Mouse (Mus musculus) liver (tissue): ENCODE measurements around the gene Glra1.

ENCODE experiments used
- DNase-seq: peaks from one replicate; pipeline ENCODE4 v3.0.0-alpha.2; 2020; ENCODE audit warnings: mixed read lengths

Gene Glra1

DNA sequence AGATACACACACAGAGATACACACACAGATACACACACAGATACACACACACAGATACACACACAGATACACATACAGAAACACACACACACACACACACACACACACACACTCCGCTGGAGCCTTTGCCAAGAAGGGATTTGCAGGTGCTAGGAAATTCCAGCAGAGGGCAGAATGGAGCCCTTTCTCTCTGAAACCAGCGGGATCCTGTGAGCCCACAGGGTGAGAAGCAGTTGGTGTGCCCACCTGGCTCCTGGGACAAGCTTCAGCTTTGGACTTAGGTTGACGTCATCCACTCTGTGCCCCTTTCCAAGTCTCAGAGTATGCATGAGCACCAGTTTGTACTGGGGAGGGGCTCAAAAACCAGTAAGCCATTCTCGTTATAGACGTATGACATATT is 96.6 kb downstream of the Glra1 start:
- DNase-seq: no peak

DNA sequence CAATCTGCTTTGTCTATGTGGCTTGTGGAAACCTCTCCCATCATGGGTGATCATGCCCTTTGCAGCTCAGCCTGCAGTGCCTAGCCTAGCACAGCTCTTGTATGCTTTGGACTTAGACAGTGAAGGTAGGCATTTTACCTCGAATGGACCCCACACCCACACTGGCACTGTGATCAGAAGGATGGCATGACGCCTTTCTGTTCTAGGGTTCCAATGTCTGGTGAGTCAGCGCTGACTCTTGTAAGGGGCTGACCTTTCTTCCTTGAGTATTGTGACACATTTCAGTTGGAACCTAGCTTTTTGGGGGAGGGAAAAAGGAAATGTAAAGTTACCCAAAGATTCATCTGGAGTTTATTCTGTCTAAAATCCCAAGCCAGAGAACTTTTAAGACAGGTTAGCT is 102.5 kb downstream of the Glra1 start:
- DNase-seq: no peak

DNA sequence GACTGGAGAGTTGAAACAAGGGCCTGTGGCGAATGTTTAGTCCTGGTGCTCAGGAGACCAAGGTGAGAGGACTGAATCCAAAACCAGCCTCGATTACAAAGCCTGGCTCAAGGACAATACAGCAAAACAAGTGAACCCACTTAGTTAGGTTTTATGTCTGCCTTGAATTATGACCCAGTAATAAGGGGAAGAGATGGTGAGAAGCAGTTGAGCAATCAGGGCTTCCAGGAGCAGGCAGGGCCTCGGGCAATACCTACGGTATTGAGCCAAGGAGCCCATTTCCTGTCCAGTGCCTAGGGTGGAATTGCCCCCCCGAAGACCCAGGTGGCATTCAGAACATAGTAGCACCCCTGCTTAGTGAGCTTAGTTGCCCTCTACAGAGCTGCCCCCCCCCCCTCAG is 105.1 kb downstream of the Glra1 start:
- no peak for DNase-seq

DNA sequence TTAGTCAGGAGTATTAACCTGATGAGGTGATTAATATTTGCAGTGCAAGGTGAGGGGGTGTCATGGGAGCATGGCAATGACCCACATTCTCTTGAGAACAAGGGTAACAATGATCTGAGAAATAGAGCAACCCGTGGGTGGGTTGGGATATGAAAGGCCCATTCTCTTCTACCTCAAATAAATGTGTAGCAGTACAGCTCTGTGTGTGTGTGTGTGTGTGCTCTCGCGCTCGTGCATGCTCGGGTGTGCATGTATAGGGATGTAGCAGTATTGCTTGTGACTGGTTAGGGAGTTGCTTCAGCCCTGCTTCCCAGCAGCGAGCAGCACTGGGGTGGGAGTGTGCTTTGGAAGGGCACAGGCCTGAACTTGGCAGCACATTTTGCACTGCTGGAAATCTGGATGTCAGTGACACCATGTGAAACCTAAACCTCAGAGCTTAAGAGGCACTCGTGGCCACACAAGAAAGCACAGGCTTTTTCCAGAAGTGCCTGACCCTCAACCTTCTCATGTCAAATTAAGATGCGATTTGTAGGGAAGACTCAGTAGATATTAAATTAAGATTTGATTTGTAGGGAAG is 106.0 kb downstream of the Glra1 start:
- no peak for DNase-seq

DNA sequence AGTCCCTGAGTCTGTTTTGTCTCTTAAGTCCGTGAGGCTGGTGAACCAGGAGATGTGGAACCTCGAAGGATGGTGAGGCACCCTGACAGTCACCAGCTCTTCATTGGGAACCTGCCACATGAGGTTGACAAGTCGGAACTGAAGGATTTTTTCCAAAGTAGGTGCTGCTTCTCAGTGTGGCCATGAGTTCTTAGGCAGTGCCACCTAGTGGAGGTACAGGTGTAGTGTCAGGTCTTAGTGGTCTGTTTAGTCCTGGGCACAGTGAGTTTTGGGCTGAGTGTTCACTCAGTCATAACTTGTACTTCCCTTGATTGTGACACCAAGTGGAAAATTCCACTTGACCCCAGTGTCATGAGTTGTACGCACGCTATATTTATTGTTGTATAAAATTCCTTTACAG is 110.1 kb downstream of the Glra1 start:
- peak; percentile 41 for DNase-seq

DNA sequence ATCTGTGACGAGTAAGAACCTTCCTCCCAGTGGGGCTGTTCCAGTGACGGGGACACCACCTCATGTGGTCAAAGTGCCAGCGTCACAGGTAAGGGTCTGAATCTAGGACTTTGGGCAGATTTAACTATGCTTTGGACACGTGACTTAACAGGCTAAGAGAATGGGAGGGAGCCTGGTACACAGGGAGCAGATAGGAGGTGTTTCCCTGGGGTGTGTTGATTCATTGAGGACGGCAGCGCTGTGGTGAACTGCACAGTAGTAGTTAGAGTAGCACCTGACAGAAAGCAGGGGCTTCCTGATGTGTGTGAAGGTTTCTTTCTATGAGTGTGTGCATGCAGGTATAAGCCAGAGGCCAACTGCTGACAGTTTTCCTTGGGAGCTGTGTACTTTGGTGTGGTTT is 111.8 kb downstream of the Glra1 start:
- no peak for DNase-seq

DNA sequence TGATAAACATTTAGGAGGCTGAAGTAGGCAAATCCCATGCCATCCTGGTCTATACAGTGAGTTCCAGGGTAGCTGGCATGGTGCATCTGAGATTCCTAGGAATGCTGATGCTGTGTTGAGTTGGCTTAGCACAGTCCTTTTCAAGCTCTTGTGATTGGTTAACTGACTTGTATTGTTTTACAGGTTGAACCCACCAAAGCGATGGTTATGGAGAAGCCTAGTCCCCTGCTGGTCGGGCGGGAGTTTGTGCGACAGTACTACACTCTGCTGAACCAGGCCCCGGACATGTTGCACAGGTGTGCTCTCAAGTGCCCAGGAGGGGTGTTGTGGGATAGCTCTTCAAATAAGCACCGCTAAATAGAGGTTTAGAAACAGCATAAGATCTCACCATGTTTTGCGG is 122.6 kb downstream of the Glra1 start:
- DNase-seq: no peak

DNA sequence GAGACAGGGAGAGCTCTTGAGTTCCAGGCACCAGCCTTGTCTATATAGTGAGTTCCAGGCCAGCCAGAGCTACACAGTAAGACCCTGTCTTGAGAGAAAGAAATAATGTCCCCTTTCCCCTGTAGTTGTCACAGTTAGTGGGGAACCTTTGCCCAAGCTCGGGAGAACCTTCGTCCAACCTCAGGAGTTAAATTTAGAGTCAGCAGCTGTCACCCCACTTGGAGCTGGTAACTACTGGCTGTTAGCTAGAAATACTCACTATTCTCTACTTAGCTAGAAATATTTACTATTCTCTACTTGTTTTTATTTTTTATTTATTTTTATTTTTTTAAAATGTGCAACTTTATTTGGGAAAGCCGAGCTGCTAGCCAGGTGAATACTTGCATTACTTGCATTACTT is 134.8 kb downstream of the Glra1 start:
- DNase-seq: no peak

DNA sequence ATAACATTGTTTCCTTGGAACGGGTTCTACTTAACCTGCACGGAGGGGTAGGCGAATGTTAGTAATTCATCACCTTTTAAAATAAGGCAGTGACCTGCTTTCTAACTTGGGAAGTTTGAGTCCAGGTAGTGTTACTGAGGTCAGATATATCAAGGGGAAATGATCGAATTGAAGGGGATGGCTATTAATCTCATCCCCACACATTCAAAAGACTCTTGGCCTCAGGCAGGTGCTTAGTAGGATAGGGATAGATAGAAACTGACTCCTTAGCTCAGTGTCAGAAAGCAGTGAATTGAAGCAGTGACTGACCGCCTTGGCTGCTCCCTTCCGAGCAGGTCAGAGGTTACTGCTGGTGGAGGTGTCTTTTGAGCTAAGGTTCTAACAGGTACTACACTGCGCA is 136.5 kb downstream of the Glra1 start:
- DNase-seq: no peak

DNA sequence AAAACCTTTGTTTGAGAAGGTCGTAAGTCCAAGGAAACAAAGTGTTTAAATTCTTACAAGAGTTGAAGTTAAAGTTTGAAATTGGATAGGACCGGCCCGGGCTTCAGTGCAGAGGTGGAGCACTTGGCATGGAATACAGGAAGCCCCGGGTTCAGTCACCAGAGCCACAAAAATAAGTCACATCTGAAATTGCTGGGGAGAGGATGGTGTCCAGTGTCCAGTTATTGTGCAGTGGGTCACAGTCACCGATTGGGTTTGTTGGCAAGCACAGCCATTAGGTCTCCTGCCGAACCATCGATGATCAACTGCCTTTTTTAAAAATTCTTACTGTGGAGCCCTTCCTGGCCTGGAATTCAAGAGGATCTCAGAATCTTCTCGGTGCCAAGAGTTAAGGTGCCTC is 137.2 kb downstream of the Glra1 start:
- DNase-seq: no peak

DNA sequence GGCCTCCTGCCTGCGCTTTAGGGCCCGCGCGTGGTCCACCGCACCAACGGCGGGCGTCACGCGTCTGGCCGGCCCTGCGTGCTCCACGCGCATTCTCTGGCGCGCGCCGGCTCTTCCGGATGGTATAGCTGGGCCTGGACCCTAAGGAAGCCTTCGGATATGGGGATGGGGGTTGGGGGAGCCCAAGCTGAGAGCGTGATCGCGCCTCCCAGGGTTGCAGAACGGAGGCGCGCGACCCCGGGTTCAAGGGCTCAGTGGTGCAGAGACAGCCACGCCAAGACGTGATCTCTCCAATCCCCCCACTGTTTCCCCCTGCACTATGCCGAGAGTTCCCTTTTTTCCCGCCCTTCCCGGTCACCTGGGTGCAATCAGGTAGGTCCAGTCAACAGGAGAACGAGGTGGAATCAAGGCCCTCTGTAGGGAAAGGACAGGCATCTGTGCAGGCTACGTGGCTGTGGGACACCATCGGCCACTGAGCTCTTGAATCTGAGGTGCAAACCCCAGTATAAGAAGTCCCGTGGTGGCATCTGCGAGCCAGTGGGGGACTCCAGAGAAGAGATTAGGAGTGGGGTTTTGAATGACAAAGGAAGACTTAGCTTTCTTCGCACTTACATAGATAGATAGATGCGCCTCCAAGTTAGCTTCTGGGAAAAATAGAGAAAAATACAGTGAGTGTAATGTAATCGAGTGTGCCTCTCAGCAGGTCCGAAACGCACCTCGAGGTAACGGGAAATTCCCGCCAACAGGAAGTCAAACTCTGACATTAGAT is 137.9 kb downstream of the Glra1 start:
- DNase-seq: peak; percentile 21

DNA sequence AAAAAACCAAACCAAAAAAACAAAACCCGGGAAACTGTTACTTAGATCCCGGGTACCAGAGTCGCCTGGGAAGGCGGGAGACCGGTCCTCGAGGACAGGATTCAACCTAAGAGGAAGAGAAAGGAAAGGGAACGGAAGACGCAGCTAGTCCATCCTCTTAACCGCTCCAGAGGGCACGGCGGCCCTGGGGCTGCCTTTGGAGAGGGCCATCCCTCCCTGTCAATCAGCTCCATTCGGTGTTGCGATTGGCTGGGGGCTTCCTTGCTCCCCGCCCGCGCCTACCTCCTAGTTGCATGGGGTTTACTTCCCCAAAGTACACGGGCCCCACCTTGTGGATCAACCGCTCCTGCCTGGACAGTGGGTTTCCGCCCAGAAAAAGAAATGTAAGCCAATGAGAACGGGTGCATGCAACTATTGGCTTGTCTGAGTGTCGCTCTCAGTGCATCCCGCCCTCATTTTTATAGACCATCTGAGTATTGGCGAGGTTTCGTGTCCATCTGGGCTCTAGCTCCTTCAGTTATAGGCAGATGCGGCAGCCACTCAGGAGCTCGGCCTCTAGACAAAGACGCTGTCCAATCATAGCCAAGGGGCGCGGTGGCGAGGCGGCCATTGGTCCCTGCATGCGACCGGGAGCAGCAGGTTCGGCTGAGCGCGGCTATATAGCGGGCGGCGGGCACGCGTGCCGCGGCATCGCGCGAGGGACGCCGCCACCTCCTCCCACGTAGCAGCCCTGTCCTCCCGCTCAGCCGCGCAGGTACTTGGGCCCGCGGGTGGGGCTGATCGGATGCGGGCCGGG is 138.8 kb downstream of the Glra1 start, which contains the start of gene G3bp1:
TSS of gene G3bp1 (plus strand) at position 638 of the 796 bp plus-strand sequence.
- peak; percentile 99 for DNase-seq

DNA sequence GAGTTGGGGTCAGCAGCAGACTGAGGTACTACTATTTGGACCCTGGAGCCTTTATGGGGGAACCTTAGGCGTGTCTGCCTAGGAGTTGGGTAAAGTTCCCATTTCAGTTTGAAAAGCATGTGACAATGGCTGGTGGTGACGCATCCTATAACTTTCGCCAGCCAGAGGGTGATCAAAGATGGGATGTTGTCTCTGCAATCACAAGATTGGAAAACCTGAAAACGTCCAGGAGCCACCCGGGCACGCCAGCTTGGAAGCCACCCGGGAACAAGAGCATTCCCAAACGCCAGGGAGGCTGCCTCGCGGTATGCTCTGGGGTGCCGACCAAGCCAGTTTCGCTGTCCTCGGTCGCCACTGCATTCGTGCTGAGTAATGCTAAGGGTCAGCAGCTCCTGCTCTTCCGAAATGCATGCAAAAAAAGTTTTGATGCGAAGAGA is 139.4 kb downstream of the Glra1 start:
- DNase-seq: no peak

DNA sequence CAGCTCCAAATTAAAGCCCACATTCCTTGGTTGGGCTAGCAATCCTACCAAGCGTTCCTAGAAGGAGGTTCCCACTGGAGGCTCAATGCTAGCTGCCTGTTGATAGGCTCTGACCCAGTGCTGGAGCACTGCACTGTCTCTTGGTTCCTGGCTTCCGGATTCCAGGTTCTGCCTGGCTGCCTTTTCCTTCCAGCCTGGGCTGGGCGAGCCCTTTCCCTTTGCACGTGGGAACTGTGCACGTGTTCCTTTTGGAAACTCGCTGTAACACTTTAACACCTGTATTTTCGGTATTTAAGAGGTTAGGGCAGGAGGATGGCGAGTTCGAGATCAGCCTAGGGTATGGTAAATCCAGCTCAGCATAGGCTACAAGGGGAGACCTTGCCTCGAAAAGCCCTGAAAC is 140.0 kb downstream of the Glra1 start:
- DNase-seq: no peak

DNA sequence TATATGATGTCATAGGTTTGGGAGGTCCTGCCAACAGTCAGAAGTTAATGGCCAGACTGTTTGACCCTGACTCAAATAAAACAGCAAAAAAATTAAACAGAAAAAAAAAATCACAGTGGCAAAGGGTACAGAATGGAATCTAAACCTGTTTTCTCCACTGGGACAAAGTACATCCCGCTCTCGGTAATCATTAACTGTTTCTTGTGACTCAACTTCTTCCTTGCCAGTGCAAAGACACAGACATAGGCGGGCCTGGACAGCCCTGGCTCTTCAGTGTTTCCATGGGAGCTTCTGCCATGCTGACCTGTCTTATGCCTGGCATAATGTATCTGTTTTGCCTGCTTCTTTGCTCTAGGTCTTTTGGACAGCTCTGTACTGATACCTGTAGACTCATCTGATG is 142.8 kb downstream of the Glra1 start:
- no peak for DNase-seq

DNA sequence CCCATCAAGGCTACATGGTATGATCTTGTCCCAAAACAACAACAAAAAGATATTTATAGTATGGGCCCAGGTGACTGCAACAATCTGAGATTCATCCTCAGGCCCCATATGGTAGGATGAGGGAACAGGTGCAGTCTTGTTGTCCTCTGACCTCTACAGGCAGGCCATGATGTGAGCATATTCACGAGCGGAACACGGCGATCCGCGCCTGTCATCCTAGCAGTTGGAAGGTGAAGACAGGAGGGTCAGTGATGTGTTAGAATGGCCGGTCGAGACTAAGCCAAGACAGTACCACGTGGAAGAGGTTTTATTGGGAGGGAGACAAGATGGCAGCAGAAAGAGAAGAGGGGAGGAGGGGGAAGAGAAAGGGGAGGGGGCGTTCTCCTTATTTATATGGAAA is 143.3 kb downstream of the Glra1 start:
- DNase-seq: no peak
